In genomic region chr2:27326357-27326756, GRCm38 (mm10) we compare ENCODE assay signal across 16 mouse cellular contexts.
A peak's percentile ranks its signal among the peaks of the same experiment; 100 is the strongest.
DNase-seq lines count a peak whose midpoint lies in the region; ATAC-seq lines count a peak whose summit lies in the region.
"Had no signal": no experiment of that assay in that cellular context is flagged by ENCODE, and none has a peak within 500 bp of the region (broad histone marks: within the 10 kb centered on the region; RNA-seq: fewer than 3 reads in every experiment).

No protein-coding gene starts in this region.

- no peak for DNase-seq in heart, embryonic 10.5 days (ENCODE audit: low spot score)
- DNase-seq in heart, postnatal 14 days: no peak
- no peak for DNase-seq in midbrain, embryonic 10.5 days (ENCODE audit: low spot score)
- DNase-seq in embryo, embryonic 10 days (ENCODE audit: low spot score): peak; percentile 57
- peak; percentile 21 for DNase-seq in forelimb bud, embryonic 11.5 days (ENCODE audit: low read depth, low spot score)
- no peak for DNase-seq in kidney, adult 11 months
- DNase-seq in layer of hippocampus, postnatal 25 days (ENCODE audit: extremely low spot score in 1 of 2, low spot score in 1 of 2): no peak
- DNase-seq: cerebellum, adult 8-10 months; gastrocnemius, postnatal 14 days; kidney, adult 18-20 months; kidney, postnatal 10 days; thymus, postnatal 25 days had no signal

- no peaks in the 10 kb centered on the region for H3K36me3 ChIP-seq in heart, embryonic 10.5 days
- 0 out of 2 replicates have a peak, but pooled peaks cover 5% of the 10 kb centered on the region for H3K36me3 ChIP-seq in midbrain, embryonic 10.5 days
- H3K36me3 ChIP-seq in midbrain, embryonic 16.5 days (ENCODE audit: control insufficient read depth, insufficient read depth, low read length): no peaks in the 10 kb centered on the region
- H3K36me3 ChIP-seq: forebrain, embryonic 12.5 days; limb, embryonic 13.5 days; liver, embryonic 15.5 days had no signal

- H3K9me3 ChIP-seq in heart, embryonic 10.5 days: no peaks in the 10 kb centered on the region
- no peaks in the 10 kb centered on the region for H3K9me3 ChIP-seq in midbrain, embryonic 10.5 days (replicated peaks)
- no peaks in the 10 kb centered on the region for H3K9me3 ChIP-seq in midbrain, embryonic 16.5 days (replicated peaks; ENCODE audit: control insufficient read depth, low read length, poor library complexity, severe bottlenecking)
- H3K9me3 ChIP-seq: forebrain, embryonic 12.5 days; limb, embryonic 13.5 days; liver, embryonic 15.5 days had no signal

- H3K27me3 ChIP-seq in heart, embryonic 10.5 days (ENCODE audit: insufficient read depth, poor library complexity, severe bottlenecking): no peaks in the 10 kb centered on the region
- H3K27me3 ChIP-seq in midbrain, embryonic 10.5 days (ENCODE audit: low read depth, poor library complexity, severe bottlenecking): no peaks in the 10 kb centered on the region
- H3K27me3 ChIP-seq in midbrain, embryonic 16.5 days (ENCODE audit: control insufficient read depth, insufficient read depth, low read depth, low read length): no peaks in the 10 kb centered on the region
- H3K27me3 ChIP-seq: forebrain, embryonic 12.5 days; limb, embryonic 13.5 days; liver, embryonic 15.5 days had no signal

- peaks cover 96% of the 10 kb centered on the region for H3K4me1 ChIP-seq in heart, embryonic 10.5 days
- H3K4me1 ChIP-seq in midbrain, embryonic 10.5 days: peaks cover 99% of the 10 kb centered on the region
- H3K4me1 ChIP-seq in midbrain, embryonic 16.5 days (ENCODE audit: control insufficient read depth, insufficient read depth, low read length): peaks cover 24% of the 10 kb centered on the region

- H3K27ac ChIP-seq in heart, embryonic 10.5 days: peak overlapping the region; percentile 81
- peak overlapping the region; percentile 17; the same call in 1 of the 2 replicates for H3K27ac ChIP-seq in midbrain, embryonic 10.5 days (replicated peaks)
- H3K27ac ChIP-seq in midbrain, embryonic 16.5 days (ENCODE audit: low read length): no peak overlapping the region
- H3K27ac ChIP-seq: limb, embryonic 13.5 days; liver, embryonic 15.5 days had no signal

- H3K9ac ChIP-seq in midbrain, embryonic 16.5 days (ENCODE audit: low read depth, low read length): no peak overlapping the region
- H3K9ac ChIP-seq: forebrain, embryonic 12.5 days; limb, embryonic 13.5 days; liver, embryonic 15.5 days had no signal

- H3K4me2 ChIP-seq in midbrain, embryonic 16.5 days (ENCODE audit: low read length): no peak overlapping the region
- H3K4me2 ChIP-seq: forebrain, embryonic 12.5 days; limb, embryonic 13.5 days; liver, embryonic 15.5 days had no signal

- H3K4me3 ChIP-seq in heart, embryonic 10.5 days: no peak overlapping the region
- H3K4me3 ChIP-seq in midbrain, embryonic 10.5 days: no peak overlapping the region
- H3K4me3 ChIP-seq in midbrain, embryonic 16.5 days (ENCODE audit: low read depth, low read length): no peak overlapping the region
- H3K4me3 ChIP-seq: forebrain, embryonic 12.5 days; limb, embryonic 13.5 days; liver, embryonic 15.5 days had no signal

- ATAC-seq in midbrain, embryonic 16.5 days: no peak

- intact Hi-C loops in heart, postnatal 14 days (cut with DNase I): no loop called here

- 70% methylated on average over 7 of the region's 7 CpGs for WGBS in heart, embryonic 10.5 days
- WGBS in midbrain, embryonic 10.5 days: 70% methylated on average over 7 of the region's 7 CpGs
- WGBS in midbrain, embryonic 16.5 days: 58% methylated on average over 7 of the region's 7 CpGs

Comparison
In these comparisons a context has a peak if more than half of its experiments do, and no peak if none do; other contexts are left out.
1. DNase-seq: peak in embryo, embryonic 10 days (single experiment) and forelimb bud, embryonic 11.5 days (single experiment); none in heart, embryonic 10.5 days (single experiment), heart, postnatal 14 days (0 of 2), midbrain, embryonic 10.5 days (single experiment), kidney, adult 11 months (single experiment) and layer of hippocampus, postnatal 25 days (0 of 2).